Mouse (Mus musculus) frontal cortex, adult 2 months (tissue): ENCODE measurements around the gene Slc4a5. TPM values are rescaled to one million over a fixed set of nuclear protein-coding genes. Genes with fewer than 3 reads are reported as not detected.
"Not testable (repeated sequence)": the region's sequence is repeated elsewhere in the genome, so short reads cannot be mapped to it uniquely, and the experiment has no call there.

ENCODE experiments used
- DNase-seq, 2 experiments: peaks; one replicate each; pipeline ENCODE4 v3.0.0; 2022; ENCODE audit warnings: low spot score in 1 of 2; ENCODE audit errors: extremely low spot score in 1 of 2
- polyA plus RNA-seq: library from polyadenylated mRNA; depleted of rRNA; stranded (reverse); fragments of >200 nt; gene quantifications from 2 replicates; pipeline ENCODE4 v1.2.3, GENCODE M21; 2012

Slc4a5 gene
- polyA plus RNA-seq, 1 experiment: 0.04 TPM

- no peak for DNase-seq
Measured at GRCm38 (mm10) chr6:83300447-83301229, 81.0 kb downstream of the Slc4a5 start.

GRCm38 (mm10) chr6:83301294-83301693 lies 81.7 kb downstream of the Slc4a5 start:
- DNase-seq: no peak

- DNase-seq: no peak
Measured at GRCm38 (mm10) chr6:83302264-83302663, 82.6 kb downstream of the Slc4a5 start.

- no peak for DNase-seq
Measured at GRCm38 (mm10) chr6:83309017-83309416, 89.4 kb downstream of the Slc4a5 start.

GRCm38 (mm10) chr6:83311206-83311605 lies 91.6 kb downstream of the Slc4a5 start:
- no peak for DNase-seq

- no peak for DNase-seq
Measured at GRCm38 (mm10) chr6:83312021-83312420, 92.4 kb downstream of the Slc4a5 start.

GRCm38 (mm10) chr6:83312514-83312913 lies 92.9 kb downstream of the Slc4a5 start:
- no peak for DNase-seq

GRCm38 (mm10) chr6:83315293-83315692 lies 95.7 kb downstream of the Slc4a5 start:
- DNase-seq: no peak

GRCm38 (mm10) chr6:83316022-83316421 lies 96.4 kb downstream of the Slc4a5 start:
- peak in 1 of 2 experiments; percentile 20 for DNase-seq

GRCm38 (mm10) chr6:83317108-83317741 lies 97.6 kb downstream of the Slc4a5 start:
- peak; percentile 84 to 94 for DNase-seq

- no peak for DNase-seq
Measured at GRCm38 (mm10) chr6:83321927-83322326, 102.3 kb downstream of the Slc4a5 start.

- DNase-seq: no peak
Measured at GRCm38 (mm10) chr6:83322794-83323193, 103.2 kb downstream of the Slc4a5 start.

GRCm38 (mm10) chr6:83323652-83324419 lies 104.2 kb downstream of the Slc4a5 start:
- DNase-seq: no peak

- DNase-seq: peak; percentile 92 to 95
Measured at GRCm38 (mm10) chr6:83325525-83326393, 106.1 kb downstream of the Slc4a5 start, which contains the start of the genes Mthfd2 and Mob1a. Gene Mthfd2 (minus strand): TSS chr6:83325908. Gene Mob1a (plus strand): TSS chr6:83326016.

GRCm38 (mm10) chr6:83326394-83326736 lies 106.7 kb downstream of the Slc4a5 start:
- DNase-seq: no peak

GRCm38 (mm10) chr6:83326761-83327160 lies 107.1 kb downstream of the Slc4a5 start:
- no peak for DNase-seq

GRCm38 (mm10) chr6:83327591-83328190 lies 108.1 kb downstream of the Slc4a5 start:
- no peak for DNase-seq

- no peak for DNase-seq
Measured at GRCm38 (mm10) chr6:83341387-83341786, 121.8 kb downstream of the Slc4a5 start.

- DNase-seq: no peak
Measured at GRCm38 (mm10) chr6:83342957-83343356, 123.3 kb downstream of the Slc4a5 start.

- DNase-seq: not testable (repeated sequence)
Measured at GRCm38 (mm10) chr6:83345285-83345684, 125.7 kb downstream of the Slc4a5 start.
